Mouse (Mus musculus) liver, embryonic 14.5 days (tissue): ENCODE measurements at regions not wholly inside any gene's neighbourhood (a gene's known extent, or its start where the extent isn't known, plus 50 kb on each side); places are given as distances from the start of the nearest gene placed in this dataset.

Experiments used
- ATAC-seq: fragments of 200-750 bp; cut with Nextera tagmentation; 2 replicates; pipeline ENCODE4 v1.8.0; 2017; ENCODE audit warnings: moderate number of reproducible peaks, mild to moderate bottlenecking, moderate library complexity; ENCODE audit not compliant: insufficient read depth
- DNase-seq, 3 experiments: peaks; one replicate each; pipeline ENCODE4 v3.0.0-alpha.2; 2012 to 2013; ENCODE audit warnings: low read depth in 3 of 3, low spot score in 3 of 3
- H3K27ac ChIP-seq: fragments of 300-500 bp; sonication (generic); 2 replicates; pipeline ENCODE4 v1.5.1; 2014; ENCODE audit warnings: moderate library complexity, mild to moderate bottlenecking, control low read depth, inconsistent platforms
- H3K27me3 ChIP-seq: fragments of 300-500 bp; sonication (generic); 2 replicates; pipeline ENCODE4 v1.6.1; 2014; ENCODE audit warnings: mild to moderate bottlenecking, low read length, moderate library complexity; ENCODE audit not compliant: control insufficient read depth, insufficient read depth
- H3K36me3 ChIP-seq: fragments of 300-500 bp; sonication (generic); replicated peaks from 2 replicates; pipeline ENCODE4 v1.6.1; 2014; ENCODE audit warnings: low read depth; ENCODE audit not compliant: control insufficient read depth, insufficient read depth
- H3K4me1 ChIP-seq, 2 experiments: fragments of 200-500 bp in 1 of 2; fragments of 300-500 bp in 1 of 2; sonication (generic) in 1 of 2; replicated peaks; 2 replicates each; pipeline ENCODE4 v1.6.1; 2012 to 2014; ENCODE audit warnings: antibody characterized with exemption in 1 of 2, inconsistent platforms in 1 of 2, low read length in 1 of 2; ENCODE audit not compliant: control insufficient read depth in 2 of 2, insufficient read depth in 2 of 2
- H3K4me2 ChIP-seq: fragments of 300-500 bp; sonication (generic); 2 replicates; pipeline ENCODE4 v1.6.1; 2014; ENCODE audit warnings: low read depth, mild to moderate bottlenecking, control low read depth, moderate library complexity
- H3K4me3 ChIP-seq, 2 experiments: fragments of 200-500 bp in 1 of 2; fragments of 300-500 bp in 1 of 2; sonication (generic) in 1 of 2; 2 replicates each; pipeline ENCODE4 v1.5.1; 2012 to 2014; ENCODE audit warnings: low read depth in 2 of 2, low read length in 2 of 2, mild to moderate bottlenecking in 2 of 2, control low read depth in 1 of 2, inconsistent platforms in 1 of 2, moderate library complexity in 1 of 2; ENCODE audit not compliant: insufficient read depth in 1 of 2
- H3K9ac ChIP-seq: fragments of 300-500 bp; sonication (generic); replicated peaks from 2 replicates; pipeline ENCODE4 v1.6.1; 2014; ENCODE audit warnings: mild to moderate bottlenecking, control low read depth, moderate library complexity
- H3K9me3 ChIP-seq: fragments of 300-500 bp; sonication (generic); 2 replicates; pipeline ENCODE4 v1.6.1; 2016; ENCODE audit warnings: low read length, mixed read lengths; ENCODE audit not compliant: control insufficient read depth
- CTCF ChIP-seq: IDR thresholded peaks from 2 replicates; pipeline ENCODE4 v1.5.1; 2016; ENCODE audit warnings: antibody characterized with exemption, low read depth, control low read depth
- EP300 ChIP-seq: IDR thresholded peaks from 2 replicates; pipeline ENCODE4 v1.6.1; 2016; ENCODE audit warnings: antibody characterized with exemption, low read depth
- WGBS: fragments of 180-500 bp; shearing (Covaris S2); extraction: QIAGEN DNeasy Blood & Tissue Kit; methylation state at CpG from one replicate; pipeline ENCODE4 v1.1.7; 2014; ENCODE audit not compliant: insufficient replicate concordance; 5-methylcytosine and 5-hydroxymethylcytosine counted together

DNA sequence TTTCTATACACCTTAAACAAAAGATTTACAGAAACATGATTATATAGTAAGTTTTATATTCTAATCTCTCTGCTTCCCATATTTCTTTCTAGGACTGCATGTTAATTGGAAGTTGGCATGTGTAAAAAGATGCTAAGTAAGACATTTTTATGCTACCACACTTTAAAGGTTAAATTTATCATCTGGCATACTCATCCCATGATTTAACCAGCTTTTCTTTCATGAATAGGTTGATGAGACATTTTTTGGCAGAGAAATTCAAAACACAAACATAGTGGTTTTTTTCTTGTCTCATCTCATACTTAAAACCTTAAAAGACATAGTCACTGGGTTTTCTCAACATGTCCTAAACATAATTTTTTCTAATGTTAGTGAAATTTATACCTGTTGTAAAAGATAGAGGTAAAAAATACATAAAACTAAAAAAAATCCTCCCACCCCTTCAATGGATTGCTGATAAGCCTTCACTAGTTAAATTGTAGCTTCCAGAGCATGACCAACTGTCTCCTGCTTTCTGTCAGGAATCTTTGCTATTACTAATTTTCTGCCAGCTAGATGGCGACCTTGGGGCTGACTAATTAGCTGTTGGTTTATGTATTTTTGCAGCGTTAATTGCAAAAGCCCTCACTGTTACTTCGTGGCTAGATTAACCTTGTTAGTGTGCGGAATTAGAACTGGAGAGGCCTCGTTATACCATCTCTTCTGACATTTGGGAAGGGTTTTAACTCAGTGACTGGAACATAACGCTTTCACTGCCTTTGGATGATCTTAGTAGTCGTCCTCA, 1169.9 kb downstream of the Mat2b start:
- H3K4me1 ChIP-seq, result no peaks in the 10 kb centered on the region
- no peak for ATAC-seq

GRCm38 (mm10) chr11:39495253-39495652, 1199.8 kb downstream of the Mat2b start:
- H3K4me1 ChIP-seq, result no peaks in the 10 kb centered on the region
- no peak for DNase-seq
- no peaks in the 10 kb centered on the region for H3K9me3 ChIP-seq
- no peak for TF ChIP-seq EP300
- no peak for TF ChIP-seq CTCF
- no peak for ATAC-seq
- H3K27me3 ChIP-seq, result no peaks in the 10 kb centered on the region
- H3K4me2 ChIP-seq, result no peak overlapping the region
- WGBS, result 58% methylated on average over 4 of the region's 4 CpGs
- no peak overlapping the region for H3K9ac ChIP-seq
- no peaks in the 10 kb centered on the region for H3K36me3 ChIP-seq
- no peak overlapping the region for H3K4me3 ChIP-seq
- H3K27ac ChIP-seq, result no peak overlapping the region

More for the DNA sequence above, 1169.9 kb downstream of the Mat2b start:
- Histone ChIP-seq H3K36me3 (no peaks in the 10 kb centered on the region), H3K27ac (no peak overlapping the region), H3K9ac (no peak overlapping the region), H3K27me3 (no peaks in the 10 kb centered on the region), H3K9me3 (no peaks in the 10 kb centered on the region), H3K4me2 (no peak overlapping the region), H3K4me3 (no peak overlapping the region)
- DNase-seq, result no peak
- 38% methylated on average over 7 of the region's 7 CpGs for WGBS
- TF ChIP-seq CTCF, result no peak
- TF ChIP-seq EP300, result no peak

DNA sequence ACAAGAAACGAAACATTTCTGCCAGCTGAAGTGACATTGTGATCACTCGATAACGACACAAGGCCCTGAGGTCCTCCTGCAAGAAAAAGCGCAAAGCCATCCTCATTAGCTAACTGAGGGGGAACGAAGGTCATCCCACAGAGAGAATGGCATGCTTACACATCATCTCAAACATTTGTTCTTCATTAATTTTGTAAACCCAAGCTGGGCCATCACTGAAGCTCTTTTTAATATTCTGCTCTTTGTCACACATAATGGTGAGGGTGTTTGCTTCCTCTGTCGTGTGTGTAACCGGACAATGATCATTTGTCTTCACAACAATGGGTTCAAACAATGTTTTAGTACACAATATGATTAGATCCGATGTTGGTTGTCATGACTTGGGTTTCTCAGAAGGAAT, 1217.9 kb downstream of the Mat2b start:
- Histone ChIP-seq H3K4me3 (no peak overlapping the region), H3K9ac (no peak overlapping the region), H3K36me3 (no peaks in the 10 kb centered on the region), H3K9me3 (no peaks in the 10 kb centered on the region), H3K27me3 (no peaks in the 10 kb centered on the region), H3K27ac (no peak overlapping the region), H3K4me1 (no peaks in the 10 kb centered on the region), H3K4me2 (no peak overlapping the region)
- ATAC-seq (no peak), DNase-seq (no peak)
- WGBS, result 47% methylated on average over 8 of the region's 8 CpGs
- TF ChIP-seq CTCF (no peak), EP300 (no peak)

DNA sequence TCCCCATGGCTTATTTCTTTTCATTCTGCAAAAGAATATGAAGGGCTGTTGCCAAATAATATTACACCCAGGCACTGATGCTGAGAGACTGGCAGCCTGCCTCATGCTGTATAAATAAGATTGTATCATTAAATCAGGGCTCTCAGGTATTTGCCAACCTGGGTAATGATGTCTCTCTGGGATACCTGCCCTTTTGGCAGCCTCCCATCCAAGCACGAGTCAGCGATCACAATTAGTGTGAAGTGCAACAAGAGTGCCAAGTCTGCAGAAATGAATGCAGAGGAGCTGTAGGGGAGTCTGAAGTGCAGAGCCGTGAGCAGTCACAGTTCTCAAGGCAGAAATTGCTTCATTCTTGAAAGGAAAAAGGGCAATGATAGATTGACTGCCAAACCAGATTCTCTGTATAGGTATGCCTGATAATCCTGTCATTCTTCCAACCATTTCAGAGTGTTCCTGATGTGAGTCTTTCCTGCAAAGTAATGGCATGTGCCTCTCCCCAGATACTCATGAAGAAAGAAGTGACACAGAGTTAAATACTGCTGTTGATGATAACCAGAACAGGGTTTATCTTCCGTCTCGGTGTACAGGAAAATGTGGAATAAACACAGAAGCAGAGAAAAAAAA, 1241.6 kb downstream of the Mat2b start:
- Histone ChIP-seq H3K4me1 (no peaks in the 10 kb centered on the region), H3K36me3 (no peaks in the 10 kb centered on the region), H3K27ac (no peak overlapping the region), H3K4me3 (no peak overlapping the region), H3K27me3 (no peaks in the 10 kb centered on the region), H3K9me3 (no peaks in the 10 kb centered on the region), H3K4me2 (no peak overlapping the region), H3K9ac (no peak overlapping the region)
- DNase-seq, result no peak
- no peak for ATAC-seq
- WGBS, result 65% methylated on average over 5 of the region's 5 CpGs
- TF ChIP-seq CTCF (no peak), EP300 (no peak)

DNA sequence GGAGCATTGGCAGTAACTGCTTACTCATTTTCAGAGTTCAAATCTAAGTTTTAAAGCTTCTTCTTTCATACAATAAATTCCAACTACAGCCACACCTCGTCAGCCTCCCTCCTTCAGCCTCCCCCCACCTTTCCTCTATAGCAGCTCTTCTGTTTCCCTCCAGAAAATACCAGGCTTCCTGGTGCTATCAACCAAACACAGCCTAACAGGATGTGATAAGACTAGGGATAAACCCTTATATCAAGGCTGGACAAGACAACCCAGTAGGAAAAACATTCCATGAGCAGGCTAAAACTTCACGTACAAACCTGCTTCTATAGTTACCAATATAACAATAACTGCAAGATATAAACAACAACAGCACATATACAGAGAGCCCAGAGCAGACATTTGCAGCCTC, 1248.6 kb downstream of the Mat2b start:
- TF ChIP-seq EP300 (no peak), CTCF (no peak)
- no peak overlapping the region for H3K4me3 ChIP-seq
- 35% methylated on average over 2 of the region's 2 CpGs for WGBS
- no peak overlapping the region for H3K4me2 ChIP-seq
- H3K27ac ChIP-seq, result no peak overlapping the region
- no peak overlapping the region for H3K9ac ChIP-seq
- H3K4me1 ChIP-seq, result no peaks in the 10 kb centered on the region
- no peaks in the 10 kb centered on the region for H3K27me3 ChIP-seq
- no peaks in the 10 kb centered on the region for H3K36me3 ChIP-seq
- no peaks in the 10 kb centered on the region for H3K9me3 ChIP-seq
- DNase-seq (no peak), ATAC-seq (no peak)
